Mouse (Mus musculus): ENCODE measurements around the gene Col1a1. TPM values are rescaled to one million over a fixed set of nuclear protein-coding genes. Genes with fewer than 3 reads are reported as not detected.

Col1a1 gene
- 0.98 and 64.7 TPM in 2 replicates for polyA plus RNA-seq (2014; fragmentation: Nextera tagmentation; extraction: Ambion mirVana)

DNA sequence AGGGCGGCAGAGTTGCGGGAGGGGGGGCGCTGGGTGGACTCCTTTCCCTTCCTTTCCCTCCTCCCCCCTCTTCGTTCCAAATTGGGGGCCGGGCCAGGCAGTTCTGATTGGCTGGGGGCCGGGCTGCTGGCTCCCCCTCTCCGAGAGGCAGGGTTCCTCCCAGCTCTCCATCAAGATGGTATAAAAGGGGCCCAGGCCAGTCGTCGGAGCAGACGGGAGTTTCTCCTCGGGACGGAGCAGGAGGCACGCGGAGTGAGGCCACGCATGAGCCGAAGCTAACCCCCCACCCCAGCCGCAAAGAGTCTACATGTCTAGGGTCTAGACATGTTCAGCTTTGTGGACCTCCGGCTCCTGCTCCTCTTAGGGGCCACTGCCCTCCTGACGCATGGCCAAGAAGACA is at the start of gene Col1a1:
TSS of gene Col1a1 (plus strand) at position 180 of the 400 bp plus-strand sequence.
- Histone ChIP-seq H3K4me1 (ENCODE audit: control insufficient read depth, insufficient read depth, low read length) (peaks cover 9% of the 10 kb centered on the region; the same call in 1 of the 2 replicates), H3K27me3 (ENCODE audit: control insufficient read depth, insufficient read depth, low read length) (peaks cover 34% of the 10 kb centered on the region), H3K36me3 (ENCODE audit: control insufficient read depth, insufficient read depth, low read length) (no peaks in the 10 kb centered on the region), H3K4me2 (ENCODE audit: low read length) (peak within 1 kb of the TSS; percentile 53), H3K9me3 (ENCODE audit: control insufficient read depth, low read length) (no peaks in the 10 kb centered on the region), H3K9ac (replicated peaks; ENCODE audit: low read length) (no peak within 1 kb of the TSS), H3K27ac (replicated peaks; ENCODE audit: low read depth, low read length) (no peak within 1 kb of the TSS), H3K4me3 (replicated peaks; ENCODE audit: low read depth, low read length) (no peak within 1 kb of the TSS; the same call in 1 of the 2 replicates)
- 15% methylated on average over 19 of the region's 19 CpGs for WGBS
- ATAC-seq (ENCODE audit: low FRiP score, low TSS enrichment) (no peak), DNase-seq (no peak)

DNA sequence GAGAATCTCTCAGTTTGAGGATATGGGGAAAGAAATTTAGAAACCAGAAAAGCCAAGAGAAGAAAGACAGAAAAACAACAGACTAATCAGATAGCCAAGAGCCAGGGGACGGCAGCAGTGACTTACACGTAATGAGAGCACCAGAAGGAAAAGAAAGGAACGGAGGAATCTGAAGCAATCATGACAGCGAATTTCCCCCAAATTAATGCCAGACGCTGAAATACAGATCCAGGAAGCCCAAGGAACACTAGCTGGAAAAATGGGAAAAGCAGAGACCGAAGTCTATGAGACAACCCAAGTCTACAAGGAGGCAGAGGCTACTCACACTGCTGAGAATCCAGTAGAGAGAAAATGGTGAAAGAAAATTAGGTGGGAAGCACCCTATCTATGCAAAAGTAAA is 44.9 kb upstream of the Col1a1 start:
- no peak for DNase-seq
- no peaks in the 10 kb centered on the region for H3K9me3 ChIP-seq (ENCODE audit: control insufficient read depth, low read length)
- no peaks in the 10 kb centered on the region for H3K36me3 ChIP-seq (ENCODE audit: control insufficient read depth, insufficient read depth, low read length)
- ATAC-seq (ENCODE audit: low FRiP score, low TSS enrichment), result no peak
- no peaks in the 10 kb centered on the region for H3K4me1 ChIP-seq (ENCODE audit: control insufficient read depth, insufficient read depth, low read length)
- no peaks in the 10 kb centered on the region for H3K27me3 ChIP-seq (ENCODE audit: control insufficient read depth, insufficient read depth, low read length)
- no peak overlapping the region for H3K9ac ChIP-seq (replicated peaks; ENCODE audit: low read length)
- no peak overlapping the region for H3K4me3 ChIP-seq (replicated peaks; ENCODE audit: low read depth, low read length)
- WGBS, result 88% methylated on average over 6 of the region's 6 CpGs
- H3K27ac ChIP-seq (replicated peaks; ENCODE audit: low read depth, low read length), result no peak overlapping the region
- H3K4me2 ChIP-seq (ENCODE audit: low read length), result no peak overlapping the region

DNA sequence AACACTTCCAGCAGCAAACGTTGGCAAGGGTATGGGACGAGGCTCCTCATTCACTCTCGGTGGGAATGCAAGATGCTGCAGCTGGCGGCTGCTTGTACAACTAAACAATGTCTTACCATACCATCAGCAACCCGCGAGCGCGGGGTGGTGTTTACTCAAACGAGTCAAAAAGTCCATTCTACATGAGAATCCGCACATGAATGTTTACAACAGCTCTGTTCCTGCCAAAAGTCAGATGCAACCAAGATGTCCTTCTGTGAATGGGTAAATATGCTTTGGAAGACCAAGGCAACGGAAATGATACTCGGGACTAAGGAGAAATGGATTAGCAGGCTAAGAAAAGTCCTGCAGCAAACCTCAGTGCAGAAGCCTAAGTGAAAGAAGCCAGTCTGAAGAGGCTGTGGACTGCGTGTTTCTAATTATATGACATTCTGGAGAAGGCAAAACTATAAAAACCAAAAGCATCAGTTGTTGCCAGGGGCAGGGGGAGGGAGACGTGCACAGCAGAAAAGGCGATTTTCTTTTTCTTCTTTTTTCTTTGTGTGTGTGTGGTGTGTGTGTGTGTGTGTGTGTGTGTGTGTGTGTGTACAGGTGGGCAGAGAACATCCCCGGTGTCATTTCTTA is 39.2 kb upstream of the Col1a1 start:
- no peak for DNase-seq
- WGBS, result 81% methylated on average over 16 of the region's 16 CpGs
- no peaks in the 10 kb centered on the region for H3K36me3 ChIP-seq (ENCODE audit: control insufficient read depth, insufficient read depth, low read length)
- H3K27me3 ChIP-seq (ENCODE audit: control insufficient read depth, insufficient read depth, low read length), result no peaks in the 10 kb centered on the region
- no peak overlapping the region for H3K27ac ChIP-seq (replicated peaks; ENCODE audit: low read depth, low read length)
- H3K9ac ChIP-seq (replicated peaks; ENCODE audit: low read length), result no peak overlapping the region
- H3K4me3 ChIP-seq (replicated peaks; ENCODE audit: low read depth, low read length), result no peak overlapping the region
- no peaks in the 10 kb centered on the region for H3K9me3 ChIP-seq (ENCODE audit: control insufficient read depth, low read length)
- no peak overlapping the region for H3K4me2 ChIP-seq (ENCODE audit: low read length)
- no peak for ATAC-seq (ENCODE audit: low FRiP score, low TSS enrichment)
- H3K4me1 ChIP-seq (ENCODE audit: control insufficient read depth, insufficient read depth, low read length), result no peaks in the 10 kb centered on the region

DNA sequence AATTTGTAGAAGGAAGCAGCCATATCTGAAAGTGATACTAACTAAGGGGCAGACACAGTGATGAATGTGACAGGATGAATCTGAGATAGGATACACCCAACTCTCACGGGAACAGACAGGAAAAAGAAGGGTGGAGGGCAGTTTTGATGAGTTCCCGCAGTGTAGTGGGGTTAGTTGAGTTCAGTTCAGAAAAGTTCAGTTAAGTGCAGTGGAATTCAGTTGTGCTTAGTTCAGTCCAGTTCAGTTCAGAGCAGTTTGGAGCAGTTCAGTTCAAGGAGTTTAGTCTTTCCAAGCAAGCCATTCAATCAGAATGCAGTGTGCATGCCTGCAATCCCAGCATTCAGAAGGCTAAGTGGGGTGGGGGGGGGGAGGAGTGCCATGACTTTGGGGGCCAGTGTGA is 34.8 kb upstream of the Col1a1 start:
- Histone ChIP-seq H3K4me1 (ENCODE audit: control insufficient read depth, insufficient read depth, low read length) (no peaks in the 10 kb centered on the region), H3K27ac (replicated peaks; ENCODE audit: low read depth, low read length) (no peak overlapping the region), H3K9me3 (ENCODE audit: control insufficient read depth, low read length) (no peaks in the 10 kb centered on the region), H3K4me2 (ENCODE audit: low read length) (no peak overlapping the region), H3K4me3 (replicated peaks; ENCODE audit: low read depth, low read length) (no peak overlapping the region), H3K9ac (replicated peaks; ENCODE audit: low read length) (no peak overlapping the region), H3K36me3 (ENCODE audit: control insufficient read depth, insufficient read depth, low read length) (no peaks in the 10 kb centered on the region), H3K27me3 (ENCODE audit: control insufficient read depth, insufficient read depth, low read length) (no peaks in the 10 kb centered on the region)
- 79% methylated on average over 2 of the region's 2 CpGs for WGBS
- ATAC-seq (ENCODE audit: low FRiP score, low TSS enrichment) (no peak), DNase-seq (no peak)

DNA sequence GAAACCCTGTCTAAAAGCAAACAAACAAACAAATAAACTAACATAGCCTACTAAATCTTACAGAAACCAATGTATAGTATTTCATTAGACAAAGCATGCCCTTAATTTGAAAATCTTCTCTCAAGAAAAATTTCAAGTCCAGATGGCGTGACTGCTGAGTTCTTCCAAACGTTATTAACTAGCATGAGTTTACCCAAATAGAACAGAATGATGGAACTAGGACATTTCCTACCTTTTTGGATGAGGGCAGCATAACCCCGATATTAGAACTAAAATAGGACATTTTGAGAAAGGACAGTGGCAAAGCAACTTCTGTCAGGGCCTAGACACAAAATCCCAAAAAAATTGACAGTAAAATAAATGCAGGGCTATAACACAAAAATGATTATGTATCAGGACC is 31.7 kb upstream of the Col1a1 start:
- Histone ChIP-seq H3K9me3 (ENCODE audit: control insufficient read depth, low read length) (no peaks in the 10 kb centered on the region), H3K4me2 (ENCODE audit: low read length) (no peak overlapping the region), H3K27me3 (ENCODE audit: control insufficient read depth, insufficient read depth, low read length) (no peaks in the 10 kb centered on the region), H3K4me3 (replicated peaks; ENCODE audit: low read depth, low read length) (no peak overlapping the region), H3K27ac (replicated peaks; ENCODE audit: low read depth, low read length) (no peak overlapping the region), H3K9ac (replicated peaks; ENCODE audit: low read length) (no peak overlapping the region), H3K4me1 (ENCODE audit: control insufficient read depth, insufficient read depth, low read length) (no peaks in the 10 kb centered on the region), H3K36me3 (ENCODE audit: control insufficient read depth, insufficient read depth, low read length) (no peaks in the 10 kb centered on the region)
- DNase-seq (no peak), ATAC-seq (ENCODE audit: low FRiP score, low TSS enrichment) (no peak)
- WGBS, result 91% methylated on average over 3 of the region's 3 CpGs

DNA sequence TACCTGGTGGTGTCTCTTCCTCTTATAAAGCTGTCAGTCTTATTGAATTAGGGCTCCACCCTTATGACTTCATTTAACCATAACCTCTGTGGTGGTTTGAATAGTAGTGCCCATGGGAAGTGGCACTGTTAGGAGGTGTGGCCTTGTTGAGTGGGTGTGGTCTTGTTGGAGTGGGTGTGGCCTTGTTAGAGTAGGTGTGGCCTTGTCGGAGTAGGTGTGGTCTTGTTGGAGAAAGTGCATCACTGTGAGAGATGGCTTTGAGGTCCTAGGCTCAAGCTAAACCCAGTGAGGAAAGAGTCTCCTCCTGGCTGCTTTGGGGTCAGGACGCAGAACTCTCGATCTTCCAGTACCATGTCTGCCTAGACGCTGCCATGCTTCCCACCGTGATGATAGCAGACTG is 25.1 kb upstream of the Col1a1 start:
- no peaks in the 10 kb centered on the region for H3K9me3 ChIP-seq (ENCODE audit: control insufficient read depth, low read length)
- no peak for ATAC-seq (ENCODE audit: low FRiP score, low TSS enrichment)
- no peaks in the 10 kb centered on the region for H3K27me3 ChIP-seq (ENCODE audit: control insufficient read depth, insufficient read depth, low read length)
- no peaks in the 10 kb centered on the region for H3K36me3 ChIP-seq (ENCODE audit: control insufficient read depth, insufficient read depth, low read length)
- WGBS, result 85% methylated on average over 5 of the region's 5 CpGs
- H3K4me3 ChIP-seq (replicated peaks; ENCODE audit: low read depth, low read length), result no peak overlapping the region
- DNase-seq, result no peak
- no peaks in the 10 kb centered on the region for H3K4me1 ChIP-seq (ENCODE audit: control insufficient read depth, insufficient read depth, low read length)
- no peak overlapping the region for H3K4me2 ChIP-seq (ENCODE audit: low read length)
- H3K27ac ChIP-seq (replicated peaks; ENCODE audit: low read depth, low read length), result no peak overlapping the region
- no peak overlapping the region for H3K9ac ChIP-seq (replicated peaks; ENCODE audit: low read length)

DNA sequence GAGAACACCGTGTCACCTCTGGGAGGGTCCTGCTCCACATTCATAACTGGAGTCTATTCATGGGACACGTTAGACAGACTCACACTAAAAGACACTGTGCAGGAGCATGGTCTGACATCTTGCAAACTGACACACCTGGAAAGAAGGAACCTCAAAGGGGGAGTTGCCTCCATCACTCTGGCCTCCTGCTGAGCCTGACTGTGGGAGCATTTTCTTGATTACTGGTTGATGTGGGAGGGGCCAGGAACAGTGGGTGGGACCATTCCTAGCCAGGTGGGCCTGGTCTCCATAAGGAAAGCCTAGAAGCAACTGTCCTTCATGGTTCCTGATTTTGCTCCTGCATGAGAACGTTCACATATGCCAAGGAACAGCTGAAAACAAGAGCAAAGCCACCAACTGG is 23.5 kb upstream of the Col1a1 start:
- H3K4me3 ChIP-seq (replicated peaks; ENCODE audit: low read depth, low read length), result no peak overlapping the region
- no peaks in the 10 kb centered on the region for H3K9me3 ChIP-seq (ENCODE audit: control insufficient read depth, low read length)
- no peak overlapping the region for H3K9ac ChIP-seq (replicated peaks; ENCODE audit: low read length)
- DNase-seq (no peak), ATAC-seq (ENCODE audit: low FRiP score, low TSS enrichment) (no peak)
- no peak overlapping the region for H3K4me2 ChIP-seq (ENCODE audit: low read length)
- no peaks in the 10 kb centered on the region for H3K4me1 ChIP-seq (ENCODE audit: control insufficient read depth, insufficient read depth, low read length)
- no peaks in the 10 kb centered on the region for H3K27me3 ChIP-seq (ENCODE audit: control insufficient read depth, insufficient read depth, low read length)
- WGBS, result 82% methylated on average over 3 of the region's 3 CpGs
- H3K36me3 ChIP-seq (ENCODE audit: control insufficient read depth, insufficient read depth, low read length), result no peaks in the 10 kb centered on the region
- no peak overlapping the region for H3K27ac ChIP-seq (replicated peaks; ENCODE audit: low read depth, low read length)

DNA sequence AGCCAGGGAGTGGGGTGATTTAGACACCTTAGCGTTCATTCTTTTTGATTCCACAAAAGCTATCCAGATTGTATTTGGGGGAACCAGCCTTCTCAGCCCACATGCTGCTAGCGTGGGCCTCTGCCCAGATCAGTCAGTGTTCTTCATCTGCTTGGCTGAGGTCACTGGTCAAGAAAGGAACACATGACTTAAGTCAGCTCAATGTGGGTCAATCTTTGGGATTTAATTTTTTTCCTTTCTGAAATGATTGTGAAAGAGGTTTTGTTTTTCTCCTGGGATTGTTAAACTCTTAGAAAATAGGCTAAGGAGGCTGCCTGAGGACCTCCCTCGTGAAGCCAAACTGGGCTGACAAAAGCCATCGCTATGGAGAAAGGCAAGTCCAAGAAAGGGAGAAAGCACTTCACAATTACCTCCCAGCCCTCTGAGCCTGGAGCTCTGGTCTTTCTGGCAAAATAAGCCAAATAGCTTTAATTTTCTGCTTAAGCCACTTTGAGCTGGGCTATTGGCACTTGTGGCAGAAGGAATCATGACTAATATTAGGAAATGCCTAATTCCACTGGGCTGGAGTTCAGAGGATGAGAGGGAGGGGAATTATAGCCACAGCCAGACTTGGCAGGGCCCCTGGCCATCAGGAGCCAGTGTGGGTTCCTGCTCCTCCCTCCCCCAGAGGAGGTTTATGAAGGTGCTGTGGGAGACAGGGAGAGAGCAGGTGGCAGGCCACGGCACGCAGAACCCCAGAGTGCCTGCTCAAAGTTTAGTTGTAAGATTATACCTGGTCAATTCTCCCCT is 22.5 kb upstream of the Col1a1 start:
- H3K4me1 ChIP-seq (ENCODE audit: control insufficient read depth, insufficient read depth, low read length), result no peaks in the 10 kb centered on the region
- H3K36me3 ChIP-seq (ENCODE audit: control insufficient read depth, insufficient read depth, low read length), result no peaks in the 10 kb centered on the region
- 72% methylated on average over 6 of the region's 6 CpGs for WGBS
- H3K4me3 ChIP-seq (replicated peaks; ENCODE audit: low read depth, low read length), result no peak overlapping the region
- no peak overlapping the region for H3K4me2 ChIP-seq (ENCODE audit: low read length)
- no peak for ATAC-seq (ENCODE audit: low FRiP score, low TSS enrichment)
- no peak for DNase-seq
- no peaks in the 10 kb centered on the region for H3K9me3 ChIP-seq (ENCODE audit: control insufficient read depth, low read length)
- no peak overlapping the region for H3K9ac ChIP-seq (replicated peaks; ENCODE audit: low read length)
- no peak overlapping the region for H3K27ac ChIP-seq (replicated peaks; ENCODE audit: low read depth, low read length)
- no peaks in the 10 kb centered on the region for H3K27me3 ChIP-seq (ENCODE audit: control insufficient read depth, insufficient read depth, low read length)
